Mouse (Mus musculus): ENCODE measurements at regions not wholly inside any gene's neighbourhood (a gene's known extent, or its start where the extent isn't known, plus 50 kb on each side); places are given as distances from the start of the nearest gene placed in this dataset.

DNA sequence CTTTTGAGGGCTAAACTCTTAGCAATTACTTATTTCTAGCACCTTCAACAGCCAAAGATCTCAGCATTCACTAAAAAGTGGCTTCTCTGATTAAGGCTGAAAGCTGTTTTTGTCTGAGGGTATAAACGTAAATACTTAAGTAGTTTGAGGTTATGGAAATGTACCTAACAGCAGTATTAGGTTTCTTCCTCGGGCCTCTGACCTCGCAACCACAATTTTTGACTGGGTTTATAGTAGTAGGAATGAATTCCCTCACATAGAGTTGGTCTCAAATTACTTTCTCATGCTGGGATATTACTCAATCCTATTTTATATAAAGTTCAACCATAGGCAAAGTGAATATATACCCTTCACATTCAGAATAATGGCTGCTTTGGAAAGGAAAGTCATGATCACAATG is 310.5 kb upstream of the Paip1 start:
- TF ChIP-seq CTCF (IDR thresholded peaks at IDR 0.05; ENCODE audit: low read depth) (no peak), EP300 (IDR thresholded peaks at IDR 0.05; ENCODE audit: low read depth) (no peak)

Data from heart, postnatal 0 days (tissue).